Mouse (Mus musculus) hindbrain, postnatal 0 days (tissue): ENCODE results near the gene Strn4. TPM values are rescaled to one million over a fixed set of nuclear protein-coding genes. Genes with fewer than 3 reads are reported as not detected.

Source experiments
- ATAC-seq: fragments of 200-750 bp; cut with Nextera tagmentation; 2 replicates; pipeline ENCODE4 v1.8.0; 2017; ENCODE audit warnings: mild to moderate bottlenecking, moderate TSS enrichment, moderate library complexity
- DNase-seq: peaks from one replicate; pipeline ENCODE4 v3.0.0-alpha.2; 2015; ENCODE audit warnings: low spot score
- H3K27ac ChIP-seq: fragments of 300-500 bp; sonication (generic); 2 replicates; pipeline ENCODE4 v1.5.1; 2014; ENCODE audit warnings: mild to moderate bottlenecking
- H3K27me3 ChIP-seq: fragments of 300-500 bp; sonication (generic); 2 replicates; pipeline ENCODE4 v1.6.1; 2014; ENCODE audit warnings: low read length, mixed read lengths; ENCODE audit not compliant: insufficient read depth
- H3K36me3 ChIP-seq: fragments of 300-500 bp; sonication (generic); 2 replicates; pipeline ENCODE4 v1.6.1; 2014; ENCODE audit warnings: low read length, mixed read lengths; ENCODE audit not compliant: insufficient read depth
- H3K4me1 ChIP-seq: fragments of 300-500 bp; sonication (generic); 2 replicates; pipeline ENCODE4 v1.6.1; 2014; ENCODE audit warnings: antibody characterized with exemption, low read length, mixed read lengths; ENCODE audit not compliant: insufficient read depth
- H3K4me2 ChIP-seq: fragments of 300-500 bp; sonication (generic); 2 replicates; pipeline ENCODE4 v1.6.1; 2014; ENCODE audit warnings: low read depth, mild to moderate bottlenecking, low read length, moderate library complexity, mixed read lengths
- H3K4me3 ChIP-seq: fragments of 300-500 bp; sonication (generic); 2 replicates; pipeline ENCODE4 v1.5.1; 2014; ENCODE audit warnings: low read length
- H3K9ac ChIP-seq: fragments of 300-500 bp; sonication (generic); replicated peaks from 2 replicates; pipeline ENCODE4 v1.6.1; 2014; ENCODE audit warnings: mild to moderate bottlenecking, low read length, moderate library complexity, mixed read lengths
- H3K9me3 ChIP-seq: fragments of 300-500 bp; sonication (generic); 2 replicates; pipeline ENCODE4 v1.6.1; 2016; ENCODE audit warnings: low read length, mixed read lengths
- CTCF ChIP-seq: IDR thresholded peaks from 2 replicates; pipeline ENCODE4 v1.5.1; 2016; ENCODE audit warnings: antibody characterized with exemption, control low read depth, low read depth
- WGBS: fragments of 180-500 bp; shearing (Covaris S2); extraction: QIAGEN DNeasy Blood & Tissue Kit; methylation state at CpG from one replicate; pipeline ENCODE4 v1.1.7; 2014; 5-methylcytosine and 5-hydroxymethylcytosine counted together
- polyA plus RNA-seq: library from polyadenylated mRNA; unstranded; fragments of >200 nt; fragmentation: Nextera tagmentation; extraction: Ambion mirVana; gene quantifications from 2 replicates; pipeline ENCODE4 v1.2.1, GENCODE M21; 2015
- total RNA-seq: library from RNA; depleted of rRNA; stranded (reverse); fragments of >200 nt; gene quantifications from 2 replicates; pipeline ENCODE4 v1.2.3, GENCODE M21; 2014; rRNA removed

Gene Strn4
- total and polyA plus RNA-seq, 2 experiments from 2014 or later = 141 to 234 TPM

GRCm38 (mm10) chr7:16885905-16886304, 70.2 kb downstream of the Strn4 start:
- no peak for TF ChIP-seq CTCF
- Histone ChIP-seq H3K27ac (no peak overlapping the region), H3K4me3 (peak overlapping the region; percentile 16; the same call in 1 of the 2 replicates), H3K4me2 (no peak overlapping the region), H3K9me3 (no peaks in the 10 kb centered on the region), H3K36me3 (peaks cover 17% of the 10 kb centered on the region; the same call in 1 of the 2 replicates), H3K9ac (no peak overlapping the region), H3K27me3 (no peaks in the 10 kb centered on the region; the same call in 1 of the 2 replicates), H3K4me1 (no peaks in the 10 kb centered on the region)
- ATAC-seq (peak; percentile 21; the same call in 1 of the 2 replicates), DNase-seq (no peak)
- WGBS = 49% methylated on average over 53 of the region's 59 CpGs

Other genes starting within 250 kb of the Strn4 start
- 131 and 146 TPM in 2 replicates for gene Arhgap35, start 200.9 kb upstream of the Strn4 start, total RNA-seq
- 21.2 and 24.8 TPM in 2 replicates for gene Arhgap35, start 200.9 kb upstream of the Strn4 start, polyA plus RNA-seq
- not detected in 2 replicates for gene Ceacam15, start 140.2 kb upstream of the Strn4 start, total RNA-seq
- gene Ceacam15, start 140.2 kb upstream of the Strn4 start, polyA plus RNA-seq = not detected in 2 replicates
- not detected in 2 replicates for gene Ceacam9, start 94.0 kb upstream of the Strn4 start, total RNA-seq
- 0.67 and 0.68 TPM in 2 replicates for gene Ceacam9, start 94.0 kb upstream of the Strn4 start, polyA plus RNA-seq
- 556 and 619 TPM in 2 replicates for gene Ap2s1, start 77.5 kb upstream of the Strn4 start, total RNA-seq
- gene Ap2s1, start 77.5 kb upstream of the Strn4 start, polyA plus RNA-seq = 501 and 524 TPM in 2 replicates
- 18.1 and 19.2 TPM in 2 replicates for gene Slc1a5, start 34.5 kb upstream of the Strn4 start, total RNA-seq
- gene Slc1a5, start 34.5 kb upstream of the Strn4 start, polyA plus RNA-seq = 9.5 and 9.7 TPM in 2 replicates
- gene Fkrp, start 843 bp downstream of the Strn4 start, total RNA-seq = 63.1 and 73.8 TPM in 2 replicates
- gene Fkrp, start 843 bp downstream of the Strn4 start, polyA plus RNA-seq = 45.2 and 45.4 TPM in 2 replicates
- gene Prkd2, start 27.0 kb downstream of the Strn4 start, total RNA-seq = 4.3 and 5.4 TPM in 2 replicates
- gene Prkd2, start 27.0 kb downstream of the Strn4 start, polyA plus RNA-seq = 4.3 and 4.8 TPM in 2 replicates
- gene Dact3, start 59.4 kb downstream of the Strn4 start, total RNA-seq = 85.9 and 95.6 TPM in 2 replicates
- 7.2 TPM in 2 replicates for gene Dact3, start 59.4 kb downstream of the Strn4 start, polyA plus RNA-seq
- gene Gng8, start 75.9 kb downstream of the Strn4 start, total RNA-seq = 4.1 TPM in 1 of 2 replicates, not detected in the other
- gene Gng8, start 75.9 kb downstream of the Strn4 start, polyA plus RNA-seq = 0.62 and 4.7 TPM in 2 replicates
- gene Ptgir, start 90.6 kb downstream of the Strn4 start, total RNA-seq = 0.18 and 0.21 TPM in 2 replicates
- gene Ptgir, start 90.6 kb downstream of the Strn4 start, polyA plus RNA-seq = 0.05 TPM in 2 replicates
- gene Calm3, start 108.2 kb downstream of the Strn4 start, total RNA-seq = 1,865 and 2,018 TPM in 2 replicates
- 435 and 441 TPM in 2 replicates for gene Calm3, start 108.2 kb downstream of the Strn4 start, polyA plus RNA-seq
- 106 and 118 TPM in 2 replicates for gene Pnmal2, start 128.8 kb downstream of the Strn4 start, total RNA-seq
- 138 and 139 TPM in 2 replicates for gene Pnmal2, start 128.8 kb downstream of the Strn4 start, polyA plus RNA-seq
- gene Pnmal1, start 143.8 kb downstream of the Strn4 start, total RNA-seq = 22.7 and 24.3 TPM in 2 replicates
- 40.9 and 41.2 TPM in 2 replicates for gene Pnmal1, start 143.8 kb downstream of the Strn4 start, polyA plus RNA-seq
- 36.9 and 41.7 TPM in 2 replicates for gene Gm42372, start 167.2 kb downstream of the Strn4 start, total RNA-seq
- gene Gm42372, start 167.2 kb downstream of the Strn4 start, polyA plus RNA-seq = 8.2 and 8.9 TPM in 2 replicates
- 6.0 and 7.1 TPM in 2 replicates for gene Ccdc8, start 176.8 kb downstream of the Strn4 start, total RNA-seq
- gene Ccdc8, start 176.8 kb downstream of the Strn4 start, polyA plus RNA-seq = 3.0 and 3.6 TPM in 2 replicates
- 68.9 and 86.0 TPM in 2 replicates for gene Ppp5c, start 212.0 kb downstream of the Strn4 start, total RNA-seq
- 140 and 143 TPM in 2 replicates for gene Ppp5c, start 212.0 kb downstream of the Strn4 start, polyA plus RNA-seq
- gene Hif3a, start 246.5 kb downstream of the Strn4 start, total RNA-seq = 5.7 and 22.1 TPM in 2 replicates
- gene Hif3a, start 246.5 kb downstream of the Strn4 start, polyA plus RNA-seq = 2.5 and 3.4 TPM in 2 replicates